Mouse (Mus musculus): ENCODE results near the gene Oxct2b. TPM values are rescaled to one million over a fixed set of nuclear protein-coding genes. Genes with fewer than 3 reads are reported as not detected.

Oxct2b gene
- total and polyA plus RNA-seq, 2 experiments, result not detected

GRCm38 (mm10) chr4:123147446-123148150, 31.5 kb downstream of the Oxct2b start:
- H3K79me2 ChIP-seq (ENCODE audit: control insufficient read depth, insufficient read depth, low read length), result no peaks in the 10 kb centered on the region
- H3K36me3 ChIP-seq (ENCODE audit: control insufficient read depth, insufficient read depth, low read length), result no peaks in the 10 kb centered on the region
- H3K4me1 ChIP-seq (ENCODE audit: control insufficient read depth, insufficient read depth, low read length), result no peaks in the 10 kb centered on the region
- WGBS, result 75% methylated on average over 5 of the region's 5 CpGs
- H3K27me3 ChIP-seq (ENCODE audit: control insufficient read depth, insufficient read depth, low read length), result no peaks in the 10 kb centered on the region
- H3K4me3 ChIP-seq (ENCODE audit: insufficient read depth, low read depth, low read length), result no peak overlapping the region
- H3K9ac ChIP-seq (ENCODE audit: low read depth, low read length), result no peak overlapping the region
- no peak for DNase-seq (ENCODE audit: extremely low read depth, low read depth, low spot score)
- TF ChIP-seq POLR2A (IDR thresholded peaks at IDR 0.05; ENCODE audit: extremely low read depth, insufficient read depth, low read length), result no peak
- no peak overlapping the region for H3K27ac ChIP-seq (replicated peaks; ENCODE audit: insufficient read depth, low read depth, low read length)

- Histone ChIP-seq H3K9ac (ENCODE audit: low read depth, low read length) (no peak overlapping the region), H3K4me3 (ENCODE audit: insufficient read depth, low read depth, low read length) (no peak overlapping the region), H3K79me2 (ENCODE audit: control insufficient read depth, insufficient read depth, low read length) (no peaks in the 10 kb centered on the region), H3K27me3 (ENCODE audit: control insufficient read depth, insufficient read depth, low read length) (no peaks in the 10 kb centered on the region), H3K36me3 (ENCODE audit: control insufficient read depth, insufficient read depth, low read length) (no peaks in the 10 kb centered on the region), H3K4me1 (ENCODE audit: control insufficient read depth, insufficient read depth, low read length) (no peaks in the 10 kb centered on the region), H3K27ac (replicated peaks; ENCODE audit: insufficient read depth, low read depth, low read length) (no peak overlapping the region)
- 87% methylated on average over 4 of the region's 4 CpGs for WGBS
- no peak for DNase-seq (ENCODE audit: extremely low read depth, low read depth, low spot score)
- TF ChIP-seq POLR2A (IDR thresholded peaks at IDR 0.05; ENCODE audit: extremely low read depth, insufficient read depth, low read length) (no peak), CTCF (IDR thresholded peaks at IDR 0.05; ENCODE audit: low read depth, low read length) (no peak; the same call in 1 of the 2 replicates)
Measured at GRCm38 (mm10) chr4:123152003-123152402, 35.9 kb downstream of the Oxct2b start.

- H3K27ac ChIP-seq (replicated peaks; ENCODE audit: insufficient read depth, low read depth, low read length), result no peak overlapping the region
- 62% methylated on average over 5 of the region's 5 CpGs for WGBS
- no peak overlapping the region for H3K9ac ChIP-seq (ENCODE audit: low read depth, low read length)
- H3K4me3 ChIP-seq (ENCODE audit: insufficient read depth, low read depth, low read length), result no peak overlapping the region
- H3K79me2 ChIP-seq (ENCODE audit: control insufficient read depth, insufficient read depth, low read length), result no peaks in the 10 kb centered on the region
- DNase-seq (ENCODE audit: extremely low read depth, low read depth, low spot score), result no peak
- H3K4me1 ChIP-seq (ENCODE audit: control insufficient read depth, insufficient read depth, low read length), result no peaks in the 10 kb centered on the region
- TF ChIP-seq CTCF (IDR thresholded peaks at IDR 0.05; ENCODE audit: low read depth, low read length) (no peak), POLR2A (IDR thresholded peaks at IDR 0.05; ENCODE audit: extremely low read depth, insufficient read depth, low read length) (no peak)
- H3K36me3 ChIP-seq (ENCODE audit: control insufficient read depth, insufficient read depth, low read length), result no peaks in the 10 kb centered on the region
- H3K27me3 ChIP-seq (ENCODE audit: control insufficient read depth, insufficient read depth, low read length), result no peaks in the 10 kb centered on the region
Measured at GRCm38 (mm10) chr4:123152976-123153375, 36.9 kb downstream of the Oxct2b start.

- peak; percentile 30 for DNase-seq (ENCODE audit: extremely low read depth, low read depth, low spot score)
Measured at GRCm38 (mm10) chr4:123155004-123155403, 38.9 kb downstream of the Oxct2b start.

DNA sequence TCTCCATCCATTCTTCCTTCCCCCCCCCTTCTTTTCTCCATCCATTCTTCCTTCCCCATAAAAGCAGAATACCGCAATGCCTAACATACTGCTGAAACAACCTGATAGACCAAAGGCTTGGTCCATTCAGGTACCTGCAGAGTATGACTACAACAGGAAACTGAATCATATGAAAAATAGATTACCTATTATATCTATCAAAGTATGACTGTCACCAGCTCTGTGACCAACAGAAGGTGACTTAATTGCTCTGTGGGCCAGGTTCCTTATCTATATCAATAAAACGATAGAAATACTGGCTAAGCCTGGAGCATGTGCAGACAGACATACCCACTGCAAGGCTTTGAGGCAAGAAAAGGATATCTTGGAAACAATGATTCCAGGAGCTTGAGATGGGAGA, 39.4 kb downstream of the Oxct2b start:
- no peak for TF ChIP-seq POLR2A (IDR thresholded peaks at IDR 0.05; ENCODE audit: extremely low read depth, insufficient read depth, low read length)
- no peak for TF ChIP-seq CTCF (IDR thresholded peaks at IDR 0.05; ENCODE audit: low read depth, low read length)
- H3K79me2 ChIP-seq (ENCODE audit: control insufficient read depth, insufficient read depth, low read length), result no peaks in the 10 kb centered on the region
- no peak overlapping the region for H3K4me3 ChIP-seq (ENCODE audit: insufficient read depth, low read depth, low read length)
- H3K36me3 ChIP-seq (ENCODE audit: control insufficient read depth, insufficient read depth, low read length), result no peaks in the 10 kb centered on the region
- no peak overlapping the region for H3K27ac ChIP-seq (replicated peaks; ENCODE audit: insufficient read depth, low read depth, low read length)
- no peak for DNase-seq (ENCODE audit: extremely low read depth, low read depth, low spot score)
- no peaks in the 10 kb centered on the region for H3K4me1 ChIP-seq (ENCODE audit: control insufficient read depth, insufficient read depth, low read length)
- WGBS, result 58% methylated on average over 2 of the region's 2 CpGs
- no peaks in the 10 kb centered on the region for H3K27me3 ChIP-seq (ENCODE audit: control insufficient read depth, insufficient read depth, low read length)
- no peak overlapping the region for H3K9ac ChIP-seq (ENCODE audit: low read depth, low read length)

More at GRCm38 (mm10) chr4:123155004-123155403, 38.9 kb downstream of the Oxct2b start:
- Histone ChIP-seq H3K36me3 (ENCODE audit: control insufficient read depth, insufficient read depth, low read length) (no peaks in the 10 kb centered on the region), H3K4me1 (ENCODE audit: control insufficient read depth, insufficient read depth, low read length) (no peaks in the 10 kb centered on the region), H3K27me3 (ENCODE audit: control insufficient read depth, insufficient read depth, low read length) (no peaks in the 10 kb centered on the region), H3K79me2 (ENCODE audit: control insufficient read depth, insufficient read depth, low read length) (no peaks in the 10 kb centered on the region), H3K4me3 (ENCODE audit: insufficient read depth, low read depth, low read length) (no peak overlapping the region), H3K9ac (ENCODE audit: low read depth, low read length) (no peak overlapping the region), H3K27ac (replicated peaks; ENCODE audit: insufficient read depth, low read depth, low read length) (no peak overlapping the region)
- 14% methylated on average over 4 of the region's 4 CpGs for WGBS
- TF ChIP-seq POLR2A (IDR thresholded peaks at IDR 0.05; ENCODE audit: extremely low read depth, insufficient read depth, low read length) (no peak), CTCF (IDR thresholded peaks at IDR 0.05; ENCODE audit: low read depth, low read length) (peak; percentile 31; the same call in 1 of the 2 replicates)

DNA sequence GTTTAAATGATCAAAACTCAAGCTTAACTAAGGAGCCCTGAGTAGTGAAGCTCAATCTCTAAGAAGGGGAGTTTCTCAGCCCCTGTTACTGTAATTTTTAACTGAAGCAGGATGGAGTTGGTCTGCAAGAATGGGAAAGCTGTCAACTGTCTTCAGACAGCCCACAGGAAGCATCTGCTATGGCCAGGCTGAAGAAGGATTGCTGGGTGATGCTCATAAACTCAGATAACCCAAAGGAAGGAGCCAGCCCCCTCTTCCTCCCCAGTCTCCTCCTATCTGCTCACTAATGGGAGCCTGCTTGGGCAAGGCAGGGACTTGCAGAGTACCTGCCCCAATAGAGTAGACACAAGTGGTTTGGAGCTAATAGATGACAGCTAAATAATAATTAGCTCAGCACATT, 39.8 kb downstream of the Oxct2b start:
- no peak overlapping the region for H3K9ac ChIP-seq (ENCODE audit: low read depth, low read length)
- no peak overlapping the region for H3K27ac ChIP-seq (replicated peaks; ENCODE audit: insufficient read depth, low read depth, low read length)
- TF ChIP-seq CTCF (IDR thresholded peaks at IDR 0.05; ENCODE audit: low read depth, low read length), result no peak
- no peak for TF ChIP-seq POLR2A (IDR thresholded peaks at IDR 0.05; ENCODE audit: extremely low read depth, insufficient read depth, low read length)
- no peaks in the 10 kb centered on the region for H3K4me1 ChIP-seq (ENCODE audit: control insufficient read depth, insufficient read depth, low read length)
- no peaks in the 10 kb centered on the region for H3K27me3 ChIP-seq (ENCODE audit: control insufficient read depth, insufficient read depth, low read length)
- no peak overlapping the region for H3K4me3 ChIP-seq (ENCODE audit: insufficient read depth, low read depth, low read length)
- H3K79me2 ChIP-seq (ENCODE audit: control insufficient read depth, insufficient read depth, low read length), result no peaks in the 10 kb centered on the region
- H3K36me3 ChIP-seq (ENCODE audit: control insufficient read depth, insufficient read depth, low read length), result no peaks in the 10 kb centered on the region
- DNase-seq (ENCODE audit: extremely low read depth, low read depth, low spot score), result no peak
